Comparison of ENCODE assay signal across 10 mouse cellular contexts in genomic region chr7:132571481-132571880, GRCm38 (mm10). TPM values are rescaled to one million over a fixed set of nuclear protein-coding genes. Genes with fewer than 3 reads are reported as not detected.
A peak's percentile ranks its signal among the peaks of the same experiment; 100 is the strongest.
DNase-seq lines count a peak whose midpoint lies in the region; ATAC-seq and TF ChIP-seq lines count a peak whose summit lies in the region.
"Had no signal": no experiment of that assay in that cellular context is flagged by ENCODE, and none has a peak within 500 bp of the region (broad histone marks: within the 10 kb centered on the region; RNA-seq: fewer than 3 reads in every experiment).

No protein-coding gene starts in this region.

- peaks cover 5% of the 10 kb centered on the region for H3K36me3 ChIP-seq in forebrain, embryonic 14.5 days (ENCODE audit: control insufficient read depth, insufficient read depth, low read length)
- H3K36me3 ChIP-seq in forebrain, embryonic 12.5 days (replicated peaks), result peaks cover 19% of the 10 kb centered on the region
- peaks cover 31% of the 10 kb centered on the region for H3K36me3 ChIP-seq in limb, embryonic 12.5 days
- H3K36me3 ChIP-seq in limb, embryonic 10.5 days, result peaks cover 35% of the 10 kb centered on the region
- no peaks in the 10 kb centered on the region for H3K36me3 ChIP-seq in kidney, adult 2 months (ENCODE audit: control insufficient read depth, insufficient read depth, low read length)

- H3K4me3 ChIP-seq in forebrain, embryonic 14.5 days (ENCODE audit: low read depth, low read length), result no peak overlapping the region
- H3K4me3 ChIP-seq in forebrain, embryonic 12.5 days (replicated peaks), result no peak overlapping the region
- H3K4me3 ChIP-seq in limb, embryonic 12.5 days (replicated peaks), result no peak overlapping the region
- H3K4me3 ChIP-seq in limb, embryonic 10.5 days, result no peak overlapping the region
- H3K4me3 ChIP-seq in kidney, adult 2 months (ENCODE audit: insufficient read depth, low read depth, low read length), result no peak overlapping the region
- H3K4me3 ChIP-seq: myocyte had no signal

- ATAC-seq in forebrain, embryonic 14.5 days, result no peak
- no peak for ATAC-seq in forebrain, embryonic 12.5 days (ENCODE audit: low FRiP score)
- no peak for ATAC-seq in limb, embryonic 12.5 days (ENCODE audit: insufficient number of reproducible peaks, insufficient read depth, low FRiP score, low TSS enrichment, low read depth)
- no peak for ATAC-seq in monocyte, adult 5-6 weeks (replicated peaks; ENCODE audit: insufficient number of reproducible peaks, low FRiP score, low TSS enrichment, poor library complexity, severe bottlenecking)

- no peak for TF ChIP-seq POLR2A in kidney, adult 2 months (IDR thresholded peaks at IDR 0.05; ENCODE audit: low read depth, low read length)

- no peak overlapping the region for H3K9ac ChIP-seq in forebrain, embryonic 14.5 days (ENCODE audit: low read length)
- H3K9ac ChIP-seq in forebrain, embryonic 12.5 days, result no peak overlapping the region
- no peak overlapping the region for H3K9ac ChIP-seq in limb, embryonic 12.5 days (replicated peaks)

- no peak for TF ChIP-seq CTCF in kidney, adult 2 months (conservative IDR thresholded peaks at IDR 0.05; ENCODE audit: insufficient read depth, insufficient read length, low read depth, low read length)

- no peaks in the 10 kb centered on the region for H3K27me3 ChIP-seq in forebrain, embryonic 14.5 days (replicated peaks; ENCODE audit: control insufficient read depth, insufficient read depth, low read length)
- no peaks in the 10 kb centered on the region for H3K27me3 ChIP-seq in forebrain, embryonic 12.5 days
- no peaks in the 10 kb centered on the region for H3K27me3 ChIP-seq in limb, embryonic 12.5 days
- no peaks in the 10 kb centered on the region for H3K27me3 ChIP-seq in limb, embryonic 10.5 days (ENCODE audit: low read depth, poor library complexity, severe bottlenecking)
- no peaks in the 10 kb centered on the region for H3K27me3 ChIP-seq in kidney, adult 2 months (replicated peaks; ENCODE audit: control insufficient read depth, insufficient read depth, low read length)

- peak; percentile 63 for DNase-seq in forebrain, embryonic 14.5 days (ENCODE audit: low spot score)
- no peak for DNase-seq in limb, embryonic 10.5 days (ENCODE audit: low spot score)
- peak; percentile 95 for DNase-seq in kidney, adult 2 months
- peak; percentile 21 for DNase-seq in lung, postnatal 25 days (ENCODE audit: low spot score)
- no peak for DNase-seq in gastrocnemius, adult 18-20 months (ENCODE audit: low spot score)
- DNase-seq: gastrocnemius, postnatal 14 days had no signal

- no peaks in the 10 kb centered on the region for H3K9me3 ChIP-seq in forebrain, embryonic 14.5 days (replicated peaks; ENCODE audit: control insufficient read depth, low read length)
- H3K9me3 ChIP-seq in forebrain, embryonic 12.5 days, result no peaks in the 10 kb centered on the region
- H3K9me3 ChIP-seq in limb, embryonic 12.5 days, result no peaks in the 10 kb centered on the region
- H3K9me3 ChIP-seq in limb, embryonic 10.5 days (replicated peaks), result no peaks in the 10 kb centered on the region

- H3K27ac ChIP-seq in forebrain, embryonic 14.5 days (ENCODE audit: low read depth, low read length), result peak overlapping the region; percentile 45; the same call in 1 of the 2 replicates
- H3K27ac ChIP-seq in forebrain, embryonic 12.5 days, result no peak overlapping the region
- 0 out of 2 replicates have a peak overlapping the region, but pooled peaks have one; percentile 41 for H3K27ac ChIP-seq in limb, embryonic 12.5 days
- H3K27ac ChIP-seq in limb, embryonic 10.5 days, result no peak overlapping the region
- H3K27ac ChIP-seq in kidney, adult 2 months (ENCODE audit: insufficient read depth, low read depth, low read length), result peak overlapping the region; percentile 83

- 56% methylated on average over 8 of the region's 8 CpGs for WGBS in forebrain, embryonic 14.5 days
- 90% methylated on average over 8 of the region's 8 CpGs for WGBS in forebrain, embryonic 12.5 days
- 88% methylated on average over 8 of the region's 8 CpGs for WGBS in limb, embryonic 12.5 days
- 90% methylated on average over 8 of the region's 8 CpGs for WGBS in limb, embryonic 10.5 days
- 18% methylated on average over 8 of the region's 8 CpGs for WGBS in kidney, adult 2 months

- peak overlapping the region; percentile 30; the same call in 1 of the 2 replicates for H3K4me2 ChIP-seq in forebrain, embryonic 14.5 days (ENCODE audit: low read length)
- H3K4me2 ChIP-seq in forebrain, embryonic 12.5 days, result no peak overlapping the region
- no peak overlapping the region for H3K4me2 ChIP-seq in limb, embryonic 12.5 days

- peaks cover 17% of the 10 kb centered on the region; the same call in 1 of the 2 replicates for H3K4me1 ChIP-seq in forebrain, embryonic 14.5 days (ENCODE audit: control insufficient read depth, insufficient read depth, low read length)
- H3K4me1 ChIP-seq in forebrain, embryonic 12.5 days, result peaks cover 24% of the 10 kb centered on the region
- H3K4me1 ChIP-seq in limb, embryonic 12.5 days (replicated peaks), result peaks cover 24% of the 10 kb centered on the region
- peaks cover 17% of the 10 kb centered on the region for H3K4me1 ChIP-seq in limb, embryonic 10.5 days
- H3K4me1 ChIP-seq in kidney, adult 2 months (ENCODE audit: control insufficient read depth, insufficient read depth, low read length), result peaks cover 23% of the 10 kb centered on the region

RNA-seq across cellular contexts. Expression of gene Oat, which starts 4.7 kb away (rescaled TPM):
- 130 and 138 TPM in 2 replicates for polyA plus RNA-seq in forebrain, embryonic 14.5 days (2014; fragmentation: Nextera tagmentation; extraction: Ambion mirVana)
- polyA plus RNA-seq in forebrain, embryonic 12.5 days (2016; fragmentation: Nextera tagmentation; extraction: Ambion mirVana), result 112 and 127 TPM in 2 replicates
- 138 and 144 TPM in 2 replicates for polyA plus RNA-seq in limb, embryonic 12.5 days (2016; fragmentation: Nextera tagmentation; extraction: Ambion mirVana)
- polyA plus RNA-seq in limb, embryonic 10.5 days (2016; fragmentation: Nextera tagmentation; extraction: Ambion mirVana), result 126 TPM in 2 replicates
- 399 and 457 TPM in 2 replicates for polyA plus RNA-seq in kidney, adult 2 months (2012; rRNA removed)
- total RNA-seq in monocyte, adult 5-6 weeks (2017), result 52.7 to 89.6 TPM (median 86.8 TPM) in 3 replicates
- 100 to 1,000 TPM; 150 to 177 TPM for total RNA-seq in gastrocnemius, adult 18-20 months (2021)

RNA-seq across cellular contexts. Expression of gene Nkx1-2, which starts 28.0 kb away (rescaled TPM):
- polyA plus RNA-seq in forebrain, embryonic 14.5 days (2014; fragmentation: Nextera tagmentation; extraction: Ambion mirVana), result not detected in 2 replicates
- 0.21 and 0.72 TPM in 2 replicates for polyA plus RNA-seq in forebrain, embryonic 12.5 days (2016; fragmentation: Nextera tagmentation; extraction: Ambion mirVana)
- 0.10 TPM in 1 of 2 replicates, not detected in the other for polyA plus RNA-seq in limb, embryonic 12.5 days (2016; fragmentation: Nextera tagmentation; extraction: Ambion mirVana)
- 0.09 TPM in 1 of 2 replicates, not detected in the other for polyA plus RNA-seq in limb, embryonic 10.5 days (2016; fragmentation: Nextera tagmentation; extraction: Ambion mirVana)
- not detected in 2 replicates for polyA plus RNA-seq in kidney, adult 2 months (2012; rRNA removed)
- total RNA-seq in monocyte, adult 5-6 weeks (2017), result not detected in 3 replicates
- total RNA-seq in gastrocnemius, adult 18-20 months (2021), result not detected
- total RNA-seq: gastrocnemius, postnatal 14 days had no signal
- polyA plus RNA-seq: myocyte had no signal

RNA-seq across cellular contexts. Expression of gene Lhpp, which starts 39.0 kb away (rescaled TPM):
- 26.7 and 29.6 TPM in 2 replicates for polyA plus RNA-seq in forebrain, embryonic 14.5 days (2014; fragmentation: Nextera tagmentation; extraction: Ambion mirVana)
- polyA plus RNA-seq in forebrain, embryonic 12.5 days (2016; fragmentation: Nextera tagmentation; extraction: Ambion mirVana), result 10.9 and 12.1 TPM in 2 replicates
- polyA plus RNA-seq in limb, embryonic 12.5 days (2016; fragmentation: Nextera tagmentation; extraction: Ambion mirVana), result 16.8 and 22.5 TPM in 2 replicates
- 20.1 and 28.0 TPM in 2 replicates for polyA plus RNA-seq in limb, embryonic 10.5 days (2016; fragmentation: Nextera tagmentation; extraction: Ambion mirVana)
- 9.3 and 10.1 TPM in 2 replicates for polyA plus RNA-seq in kidney, adult 2 months (2012; rRNA removed)
- total RNA-seq in monocyte, adult 5-6 weeks (2017), result 2.8 to 6.0 TPM (median 4.2 TPM) in 3 replicates
- 10 to 100 TPM; 11.6 to 17.7 TPM for total RNA-seq in gastrocnemius, adult 18-20 months (2021)

Comparison
In these comparisons a context has a peak if more than half of its experiments do, and no peak if none do; other contexts are left out.
1. H3K27ac ChIP-seq: peak in forebrain, embryonic 14.5 days (single experiment), limb, embryonic 12.5 days (single experiment) and kidney, adult 2 months (single experiment); none in forebrain, embryonic 12.5 days (single experiment) and limb, embryonic 10.5 days (single experiment).
2. DNase-seq: peak in forebrain, embryonic 14.5 days (single experiment), kidney, adult 2 months (single experiment) and lung, postnatal 25 days (single experiment); none in limb, embryonic 10.5 days (single experiment) and gastrocnemius, adult 18-20 months (single experiment).